Mouse (Mus musculus): ENCODE measurements around the gene Ada. TPM values are rescaled to one million over a fixed set of nuclear protein-coding genes. Genes with fewer than 3 reads are reported as not detected.

The Ada gene
- total and polyA plus RNA-seq, 2 experiments from 2014 or later: 2.2 to 4.1 TPM

- no peak overlapping the region for H3K4me3 ChIP-seq (ENCODE audit: low read depth, low read length)
- no peak for ATAC-seq (ENCODE audit: insufficient read depth, low read depth)
- H3K9ac ChIP-seq (replicated peaks; ENCODE audit: low read depth, low read length): no peak overlapping the region
- 0 out of 2 replicates have a peak, but pooled peaks cover 7% of the 10 kb centered on the region for H3K27me3 ChIP-seq (ENCODE audit: control insufficient read depth, insufficient read depth, low read length)
- no peak overlapping the region for H3K27ac ChIP-seq (ENCODE audit: low read depth)
- TF ChIP-seq CTCF (IDR thresholded peaks at IDR 0.05; ENCODE audit: low read depth): no peak
- no peak for TF ChIP-seq EP300 (IDR thresholded peaks at IDR 0.05; ENCODE audit: low read depth)
- no peaks in the 10 kb centered on the region for H3K36me3 ChIP-seq (replicated peaks; ENCODE audit: control insufficient read depth, insufficient read depth, low read length)
- H3K9me3 ChIP-seq (replicated peaks; ENCODE audit: control insufficient read depth, low read length): no peaks in the 10 kb centered on the region
- no peaks in the 10 kb centered on the region for H3K4me1 ChIP-seq (ENCODE audit: control insufficient read depth, insufficient read depth)
- 44% methylated on average over 1 of the region's 1 CpGs for WGBS
- no peak overlapping the region for H3K4me2 ChIP-seq (ENCODE audit: low read depth, low read length)
- DNase-seq (ENCODE audit: low spot score): no peak
Observed at GRCm38 (mm10) chr2:163766890-163767289, 16.9 kb upstream of the Ada start.

GRCm38 (mm10) chr2:163766261-163766660 is 16.2 kb upstream of the Ada start:
- no peaks in the 10 kb centered on the region for H3K36me3 ChIP-seq (replicated peaks; ENCODE audit: control insufficient read depth, insufficient read depth, low read length)
- H3K4me2 ChIP-seq (ENCODE audit: low read depth, low read length): no peak overlapping the region
- H3K9ac ChIP-seq (replicated peaks; ENCODE audit: low read depth, low read length): no peak overlapping the region
- DNase-seq (ENCODE audit: low spot score) (no peak), ATAC-seq (ENCODE audit: insufficient read depth, low read depth) (no peak)
- H3K27ac ChIP-seq (ENCODE audit: low read depth): no peak overlapping the region
- no peak overlapping the region for H3K4me3 ChIP-seq (ENCODE audit: low read depth, low read length)
- 0 out of 2 replicates have a peak, but pooled peaks cover 7% of the 10 kb centered on the region for H3K27me3 ChIP-seq (ENCODE audit: control insufficient read depth, insufficient read depth, low read length)
- no peaks in the 10 kb centered on the region for H3K9me3 ChIP-seq (replicated peaks; ENCODE audit: control insufficient read depth, low read length)
- TF ChIP-seq EP300 (IDR thresholded peaks at IDR 0.05; ENCODE audit: low read depth) (no peak), CTCF (IDR thresholded peaks at IDR 0.05; ENCODE audit: low read depth) (no peak)
- no peaks in the 10 kb centered on the region for H3K4me1 ChIP-seq (ENCODE audit: control insufficient read depth, insufficient read depth)

DNA sequence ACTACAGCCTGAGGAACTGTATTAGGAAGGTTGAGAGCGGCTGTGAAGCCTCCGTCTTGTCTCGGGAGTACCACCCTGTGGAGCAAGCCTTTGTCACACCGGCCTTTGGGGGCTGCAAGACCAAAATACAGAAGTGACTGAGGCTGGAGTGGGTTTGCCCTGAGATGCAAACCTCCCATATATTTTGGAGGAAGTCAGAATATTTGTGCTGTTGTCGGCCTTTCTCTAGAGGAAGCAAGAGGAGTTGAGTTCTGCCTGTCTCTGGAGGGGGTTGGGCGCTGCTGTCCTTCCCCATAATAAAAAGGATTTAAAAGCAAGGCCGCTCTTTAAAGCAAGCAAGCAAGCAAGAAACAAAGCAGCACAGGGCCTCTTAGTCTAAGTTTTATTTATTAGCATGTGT is 11.4 kb upstream of the Ada start:
- TF ChIP-seq CTCF (IDR thresholded peaks at IDR 0.05; ENCODE audit: low read depth): no peak
- no peak for TF ChIP-seq EP300 (IDR thresholded peaks at IDR 0.05; ENCODE audit: low read depth)
- ATAC-seq (ENCODE audit: insufficient read depth, low read depth): no peak
- H3K4me1 ChIP-seq (ENCODE audit: control insufficient read depth, insufficient read depth): no peaks in the 10 kb centered on the region
- H3K27ac ChIP-seq (ENCODE audit: low read depth): no peak overlapping the region
- H3K4me2 ChIP-seq (ENCODE audit: low read depth, low read length): no peak overlapping the region
- no peaks in the 10 kb centered on the region for H3K9me3 ChIP-seq (replicated peaks; ENCODE audit: control insufficient read depth, low read length)
- DNase-seq (ENCODE audit: low spot score): no peak
- no peak overlapping the region for H3K9ac ChIP-seq (replicated peaks; ENCODE audit: low read depth, low read length)
- 89% methylated on average over 7 of the region's 7 CpGs for WGBS
- no peak overlapping the region for H3K4me3 ChIP-seq (ENCODE audit: low read depth, low read length)
- no peaks in the 10 kb centered on the region for H3K36me3 ChIP-seq (replicated peaks; ENCODE audit: control insufficient read depth, insufficient read depth, low read length)
- 0 out of 2 replicates have a peak, but pooled peaks cover 3% of the 10 kb centered on the region for H3K27me3 ChIP-seq (ENCODE audit: control insufficient read depth, insufficient read depth, low read length)

DNA sequence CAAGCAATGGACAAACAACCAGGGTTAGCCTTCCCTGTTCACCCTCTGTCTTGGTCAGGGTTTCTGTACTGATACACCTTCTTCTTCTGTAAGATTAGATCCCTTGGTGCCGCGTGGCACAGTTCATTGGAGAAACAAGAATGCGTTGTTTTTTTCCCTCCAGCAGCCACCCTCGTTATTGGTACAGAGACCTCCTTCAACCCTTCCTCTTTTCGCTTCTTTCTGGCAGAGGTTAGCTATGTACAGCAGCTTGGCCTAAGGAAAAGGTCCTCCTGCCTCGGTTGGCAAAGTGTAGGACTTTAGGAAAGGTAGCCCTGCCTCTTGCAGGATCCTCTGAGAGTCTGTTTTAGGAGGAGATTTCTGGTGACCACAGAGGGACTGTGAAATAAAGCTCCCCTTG is 10.6 kb upstream of the Ada start:
- Histone ChIP-seq H3K4me1 (ENCODE audit: control insufficient read depth, insufficient read depth) (no peaks in the 10 kb centered on the region), H3K9ac (replicated peaks; ENCODE audit: low read depth, low read length) (no peak overlapping the region), H3K27ac (ENCODE audit: low read depth) (no peak overlapping the region), H3K36me3 (replicated peaks; ENCODE audit: control insufficient read depth, insufficient read depth, low read length) (no peaks in the 10 kb centered on the region), H3K4me3 (ENCODE audit: low read depth, low read length) (no peak overlapping the region), H3K27me3 (ENCODE audit: control insufficient read depth, insufficient read depth, low read length) (0 out of 2 replicates have a peak, but pooled peaks cover 3% of the 10 kb centered on the region), H3K4me2 (ENCODE audit: low read depth, low read length) (no peak overlapping the region), H3K9me3 (replicated peaks; ENCODE audit: control insufficient read depth, low read length) (no peaks in the 10 kb centered on the region)
- DNase-seq (ENCODE audit: low spot score) (no peak), ATAC-seq (ENCODE audit: insufficient read depth, low read depth) (no peak)
- WGBS: 76% methylated on average over 6 of the region's 6 CpGs
- no peak for TF ChIP-seq CTCF (IDR thresholded peaks at IDR 0.05; ENCODE audit: low read depth)
- no peak for TF ChIP-seq EP300 (IDR thresholded peaks at IDR 0.05; ENCODE audit: low read depth)

DNA sequence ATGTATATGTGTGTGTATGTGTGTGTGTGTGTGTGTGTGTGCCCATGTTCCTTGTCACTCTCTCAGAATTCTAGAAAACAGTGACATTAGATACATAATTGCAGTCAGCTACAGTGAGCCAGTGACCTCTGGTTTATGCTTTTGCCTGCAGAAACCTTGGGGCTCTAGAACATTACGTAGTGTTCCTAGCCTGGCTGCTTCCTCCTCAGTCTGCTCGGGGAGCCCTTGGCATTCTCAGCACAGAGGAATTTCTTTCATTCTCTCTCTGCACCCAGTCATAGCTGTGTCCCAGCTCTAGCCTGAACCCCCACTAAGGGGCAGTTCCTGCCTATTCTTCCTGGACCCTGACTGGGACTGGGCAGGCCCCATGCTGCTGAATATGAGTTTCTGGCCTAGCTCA is 8.1 kb upstream of the Ada start:
- 50% methylated on average over 2 of the region's 2 CpGs for WGBS
- H3K27me3 ChIP-seq (ENCODE audit: control insufficient read depth, insufficient read depth, low read length): 0 out of 2 replicates have a peak, but pooled peaks cover 7% of the 10 kb centered on the region
- no peak for ATAC-seq (ENCODE audit: insufficient read depth, low read depth)

GRCm38 (mm10) chr2:163756723-163757122 is 6.7 kb upstream of the Ada start:
- Histone ChIP-seq H3K4me2 (ENCODE audit: low read depth, low read length) (no peak overlapping the region), H3K4me1 (ENCODE audit: control insufficient read depth, insufficient read depth) (no peaks in the 10 kb centered on the region), H3K9me3 (replicated peaks; ENCODE audit: control insufficient read depth, low read length) (no peaks in the 10 kb centered on the region), H3K27ac (ENCODE audit: low read depth) (no peak overlapping the region), H3K4me3 (ENCODE audit: low read depth, low read length) (no peak overlapping the region), H3K9ac (replicated peaks; ENCODE audit: low read depth, low read length) (no peak overlapping the region), H3K27me3 (ENCODE audit: control insufficient read depth, insufficient read depth, low read length) (0 out of 2 replicates have a peak, but pooled peaks cover 7% of the 10 kb centered on the region), H3K36me3 (replicated peaks; ENCODE audit: control insufficient read depth, insufficient read depth, low read length) (no peaks in the 10 kb centered on the region)
- DNase-seq (ENCODE audit: low spot score) (no peak), ATAC-seq (ENCODE audit: insufficient read depth, low read depth) (no peak)
- TF ChIP-seq CTCF (IDR thresholded peaks at IDR 0.05; ENCODE audit: low read depth) (no peak), EP300 (IDR thresholded peaks at IDR 0.05; ENCODE audit: low read depth) (no peak)
- 43% methylated on average over 2 of the region's 2 CpGs for WGBS

More for the DNA sequence above, 8.1 kb upstream of the Ada start:
- H3K9ac ChIP-seq (replicated peaks; ENCODE audit: low read depth, low read length): no peak overlapping the region
- no peaks in the 10 kb centered on the region for H3K36me3 ChIP-seq (replicated peaks; ENCODE audit: control insufficient read depth, insufficient read depth, low read length)
- no peak overlapping the region for H3K4me3 ChIP-seq (ENCODE audit: low read depth, low read length)
- H3K4me1 ChIP-seq (ENCODE audit: control insufficient read depth, insufficient read depth): no peaks in the 10 kb centered on the region
- TF ChIP-seq EP300 (IDR thresholded peaks at IDR 0.05; ENCODE audit: low read depth) (no peak), CTCF (IDR thresholded peaks at IDR 0.05; ENCODE audit: low read depth) (no peak)
- no peaks in the 10 kb centered on the region for H3K9me3 ChIP-seq (replicated peaks; ENCODE audit: control insufficient read depth, low read length)
- no peak for DNase-seq (ENCODE audit: low spot score)
- no peak overlapping the region for H3K27ac ChIP-seq (ENCODE audit: low read depth)
- no peak overlapping the region for H3K4me2 ChIP-seq (ENCODE audit: low read depth, low read length)
